Mouse (Mus musculus) hindbrain, embryonic 14.5 days (tissue): ENCODE data around the gene Snx30. TPM values are rescaled to one million over a fixed set of nuclear protein-coding genes. Genes with fewer than 3 reads are reported as not detected.

Source experiments
- ATAC-seq: fragments of 200-750 bp; cut with Nextera tagmentation; 2 replicates; pipeline ENCODE4 v1.8.0; 2017; ENCODE audit warnings: moderate number of reproducible peaks, mild to moderate bottlenecking, moderate TSS enrichment, moderate library complexity; ENCODE audit not compliant: low FRiP score
- DNase-seq: peaks from one replicate; pipeline ENCODE4 v3.0.0-alpha.2; 2015; ENCODE audit warnings: low spot score
- H3K27ac ChIP-seq: fragments of 300-500 bp; sonication (generic); 2 replicates; pipeline ENCODE4 v1.5.1; 2014; ENCODE audit warnings: mild to moderate bottlenecking, moderate library complexity
- H3K27me3 ChIP-seq: fragments of 300-500 bp; sonication (generic); 2 replicates; pipeline ENCODE4 v1.6.1; 2014; ENCODE audit warnings: mild to moderate bottlenecking, low read length, mixed read lengths; ENCODE audit not compliant: control insufficient read depth, insufficient read depth
- H3K36me3 ChIP-seq: fragments of 300-500 bp; sonication (generic); replicated peaks from 2 replicates; pipeline ENCODE4 v1.6.1; 2014; ENCODE audit not compliant: control insufficient read depth, insufficient read depth
- H3K4me1 ChIP-seq: fragments of 300-500 bp; sonication (generic); replicated peaks from 2 replicates; pipeline ENCODE4 v1.6.1; 2014; ENCODE audit warnings: antibody characterized with exemption, low read length, mixed read lengths; ENCODE audit not compliant: control insufficient read depth, insufficient read depth
- H3K4me2 ChIP-seq: fragments of 300-500 bp; sonication (generic); replicated peaks from 2 replicates; pipeline ENCODE4 v1.6.1; 2014; ENCODE audit warnings: mild to moderate bottlenecking, moderate library complexity
- H3K4me3 ChIP-seq: fragments of 300-500 bp; sonication (generic); replicated peaks from 2 replicates; pipeline ENCODE4 v1.5.1; 2014; ENCODE audit warnings: mild to moderate bottlenecking, low read length
- H3K9ac ChIP-seq: fragments of 300-500 bp; sonication (generic); 2 replicates; pipeline ENCODE4 v1.6.1; 2014
- H3K9me3 ChIP-seq: fragments of 300-500 bp; sonication (generic); 2 replicates; pipeline ENCODE4 v1.6.1; 2016; ENCODE audit warnings: low read length; ENCODE audit not compliant: control insufficient read depth
- whole genome bisulfite sequencing: fragments of 180-500 bp; shearing (Covaris S2); extraction: QIAGEN DNeasy Blood & Tissue Kit; methylation state at CpG from one replicate; pipeline ENCODE4 v1.1.7; 2014; 5-methylcytosine and 5-hydroxymethylcytosine counted together
- polyA plus RNA-seq: library from polyadenylated mRNA; unstranded; fragments of >200 nt; fragmentation: Nextera tagmentation; extraction: Ambion mirVana; gene quantifications from 2 replicates; pipeline ENCODE4 v1.2.1, GENCODE M21; 2014

Gene Snx30
- polyA plus RNA-seq, 1 experiment from 2014 or later, result 21.9 TPM

DNA sequence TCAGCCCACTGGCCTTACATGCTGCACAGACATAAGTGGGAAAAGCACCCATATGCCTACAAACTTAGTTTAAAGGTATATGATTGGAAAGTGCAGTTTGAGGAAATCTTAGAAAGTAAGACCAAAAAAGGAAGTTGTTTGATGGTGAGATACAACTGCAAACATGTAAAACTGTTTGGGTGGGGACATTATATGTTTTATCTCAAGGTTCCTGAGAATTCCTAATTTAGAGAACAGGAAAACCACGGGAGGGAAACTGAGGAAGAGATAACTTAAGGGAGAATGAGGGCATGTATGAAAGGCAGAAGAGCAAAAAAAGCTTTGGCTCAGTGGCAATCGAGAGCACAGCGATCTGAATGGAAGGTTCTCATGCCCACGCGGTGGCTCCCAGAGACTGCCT is 81.4 kb downstream of the Snx30 start:
- H3K9ac ChIP-seq, result no peak overlapping the region
- H3K4me3 ChIP-seq, result no peak overlapping the region
- no peaks in the 10 kb centered on the region for H3K27me3 ChIP-seq
- ATAC-seq (no peak), DNase-seq (no peak)
- peaks cover 13% of the 10 kb centered on the region for H3K36me3 ChIP-seq
- WGBS, result 91% methylated on average over 5 of the region's 5 CpGs
- no peak overlapping the region for H3K4me2 ChIP-seq
- H3K27ac ChIP-seq, result no peak overlapping the region
- H3K9me3 ChIP-seq, result no peaks in the 10 kb centered on the region
- H3K4me1 ChIP-seq, result no peaks in the 10 kb centered on the region

DNA sequence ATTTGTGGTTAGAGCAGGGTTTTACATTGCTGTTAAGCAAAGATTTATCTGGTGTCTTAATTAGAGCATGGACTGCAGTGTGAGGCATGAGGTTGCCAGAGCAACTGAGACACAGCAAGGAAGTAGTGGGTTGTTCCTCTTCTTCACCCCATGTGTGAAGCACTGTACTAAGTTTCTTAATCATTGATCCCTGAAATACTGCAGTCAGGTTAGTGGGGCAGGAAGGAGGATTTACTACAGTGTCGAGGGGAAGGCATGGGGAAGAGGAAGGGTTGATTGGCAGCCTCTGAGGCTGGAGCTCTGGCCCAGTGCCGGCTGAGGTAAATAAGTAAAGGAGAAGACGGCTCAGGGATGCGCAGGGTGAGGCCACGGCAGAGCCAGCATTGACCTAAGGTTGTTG is 82.4 kb downstream of the Snx30 start:
- no peak for DNase-seq
- no peaks in the 10 kb centered on the region for H3K4me1 ChIP-seq
- H3K9ac ChIP-seq, result no peak overlapping the region
- no peak overlapping the region for H3K4me3 ChIP-seq
- no peak for ATAC-seq
- H3K4me2 ChIP-seq, result no peak overlapping the region
- H3K36me3 ChIP-seq, result peaks cover 16% of the 10 kb centered on the region
- WGBS, result 78% methylated on average over 5 of the region's 5 CpGs
- H3K27me3 ChIP-seq, result no peaks in the 10 kb centered on the region
- no peak overlapping the region for H3K27ac ChIP-seq
- H3K9me3 ChIP-seq, result no peaks in the 10 kb centered on the region

DNA sequence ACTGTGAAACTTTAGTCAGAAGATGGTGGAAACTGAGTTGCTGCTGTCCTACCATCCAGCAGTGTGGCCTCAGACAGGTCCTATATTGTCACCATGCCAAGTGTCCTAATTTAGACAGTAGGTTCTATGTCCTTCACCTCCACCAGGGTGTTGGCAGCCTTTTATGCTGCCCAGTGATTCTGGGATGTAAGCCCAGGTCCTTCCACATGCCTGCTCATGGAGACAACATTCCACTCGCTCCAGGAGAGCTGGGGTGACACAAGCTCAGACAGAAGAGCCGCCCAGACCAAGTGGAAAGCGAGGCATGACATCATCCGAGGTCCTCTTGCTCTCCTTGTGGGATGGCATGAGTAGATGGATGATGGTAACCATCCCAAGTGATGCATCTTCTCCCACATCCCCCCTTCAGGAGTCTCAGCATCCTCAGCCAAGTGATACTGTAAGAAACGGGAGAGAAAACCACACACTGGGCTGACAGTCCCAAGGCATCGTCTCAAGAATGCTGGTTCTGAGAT is 84.5 kb downstream of the Snx30 start:
- Histone ChIP-seq H3K27me3 (no peaks in the 10 kb centered on the region), H3K4me1 (no peaks in the 10 kb centered on the region), H3K9ac (no peak overlapping the region), H3K4me3 (no peak overlapping the region), H3K27ac (no peak overlapping the region), H3K4me2 (no peak overlapping the region), H3K9me3 (no peaks in the 10 kb centered on the region), H3K36me3 (peaks cover 31% of the 10 kb centered on the region)
- 90% methylated on average over 6 of the region's 6 CpGs for WGBS
- DNase-seq (no peak), ATAC-seq (0 out of 2 replicates have a peak, but pooled peaks have one; percentile 29)

DNA sequence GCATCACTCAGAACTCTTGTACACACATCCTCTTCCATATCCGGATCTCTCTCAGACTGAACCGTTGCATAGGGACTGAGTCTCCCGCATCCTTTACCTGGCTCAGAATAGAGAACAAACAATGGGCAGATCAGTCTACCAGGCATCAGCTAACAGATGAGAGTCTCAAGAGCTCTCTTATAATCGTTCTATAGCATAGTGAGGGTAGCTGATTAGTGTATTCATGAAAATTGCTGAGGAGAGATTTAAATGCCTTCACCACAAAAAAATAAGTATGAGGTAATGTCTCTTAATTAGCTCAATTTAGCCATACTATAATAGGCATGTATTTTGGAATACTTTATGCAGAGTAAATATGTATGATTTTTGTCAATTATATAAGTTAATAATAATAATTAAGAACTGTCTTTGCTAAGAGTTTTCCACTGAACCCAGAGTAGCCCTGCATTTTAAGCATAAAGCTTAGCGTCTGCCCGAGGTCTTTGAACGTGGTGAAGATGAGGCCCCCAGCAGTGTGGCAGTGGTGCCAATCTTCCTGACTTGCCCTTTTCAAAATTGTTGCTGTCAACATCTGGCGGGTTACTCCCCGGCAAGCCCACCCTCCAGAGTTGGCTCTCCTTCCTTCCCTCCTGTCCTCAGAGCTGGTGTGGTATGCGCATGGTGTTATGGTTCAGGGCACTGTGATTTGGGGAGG is 86.2 kb downstream of the Snx30 start:
- Histone ChIP-seq H3K27ac (no peak overlapping the region), H3K9ac (no peak overlapping the region), H3K36me3 (peaks cover 37% of the 10 kb centered on the region), H3K27me3 (no peaks in the 10 kb centered on the region), H3K4me2 (no peak overlapping the region), H3K9me3 (no peaks in the 10 kb centered on the region), H3K4me3 (no peak overlapping the region), H3K4me1 (no peaks in the 10 kb centered on the region)
- ATAC-seq (no peak), DNase-seq (no peak)
- 91% methylated on average over 10 of the region's 10 CpGs for WGBS

DNA sequence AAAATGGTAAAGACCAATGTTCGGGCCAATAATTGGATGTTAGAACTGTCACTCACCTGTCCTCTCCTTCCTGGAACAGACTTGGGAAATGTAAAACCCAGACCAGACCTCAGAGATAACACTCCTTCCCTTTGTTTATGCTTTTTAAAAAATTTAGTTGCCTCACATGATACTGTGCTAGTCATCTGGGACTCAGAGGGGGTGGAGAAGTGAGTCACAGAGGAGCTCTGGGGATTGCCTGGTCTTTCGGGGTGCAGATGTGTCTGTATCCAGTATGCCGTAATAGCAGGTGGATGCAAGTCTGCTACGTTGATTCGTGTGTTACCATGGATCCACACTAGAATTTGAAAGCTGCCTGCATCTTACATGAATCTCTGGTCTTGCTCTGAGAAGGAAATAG is 87.1 kb downstream of the Snx30 start:
- peaks cover 40% of the 10 kb centered on the region for H3K36me3 ChIP-seq
- H3K9ac ChIP-seq, result no peak overlapping the region
- no peak for DNase-seq
- no peaks in the 10 kb centered on the region for H3K9me3 ChIP-seq
- H3K4me1 ChIP-seq, result no peaks in the 10 kb centered on the region
- H3K27me3 ChIP-seq, result no peaks in the 10 kb centered on the region
- WGBS, result 90% methylated on average over 5 of the region's 5 CpGs
- H3K4me2 ChIP-seq, result no peak overlapping the region
- no peak overlapping the region for H3K27ac ChIP-seq
- no peak overlapping the region for H3K4me3 ChIP-seq
- ATAC-seq, result no peak

DNA sequence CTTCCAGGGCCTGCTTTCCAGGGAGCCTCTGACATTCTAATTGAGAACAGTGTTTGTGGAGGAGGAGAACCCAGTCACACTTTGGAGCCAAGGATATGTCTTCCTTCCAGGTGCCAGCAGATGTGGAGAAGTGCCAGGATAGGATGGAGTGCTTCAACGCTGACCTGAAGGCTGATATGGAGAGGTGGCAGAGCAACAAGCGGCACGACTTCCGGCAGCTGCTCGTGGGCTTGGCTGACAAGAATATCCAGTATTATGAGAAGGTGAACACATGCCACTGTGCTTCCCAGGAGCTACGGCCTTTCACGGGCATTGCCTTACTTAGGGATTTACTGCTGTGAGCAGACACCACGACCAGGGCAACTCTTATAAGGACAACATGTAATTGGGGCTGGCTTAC is 88.8 kb downstream of the Snx30 start:
- Histone ChIP-seq H3K9ac (no peak overlapping the region), H3K4me1 (no peaks in the 10 kb centered on the region), H3K4me3 (no peak overlapping the region), H3K27me3 (no peaks in the 10 kb centered on the region), H3K36me3 (peaks cover 55% of the 10 kb centered on the region), H3K9me3 (no peaks in the 10 kb centered on the region), H3K27ac (no peak overlapping the region), H3K4me2 (no peak overlapping the region)
- 98% methylated on average over 8 of the region's 8 CpGs for WGBS
- no peak for ATAC-seq
- no peak for DNase-seq

DNA sequence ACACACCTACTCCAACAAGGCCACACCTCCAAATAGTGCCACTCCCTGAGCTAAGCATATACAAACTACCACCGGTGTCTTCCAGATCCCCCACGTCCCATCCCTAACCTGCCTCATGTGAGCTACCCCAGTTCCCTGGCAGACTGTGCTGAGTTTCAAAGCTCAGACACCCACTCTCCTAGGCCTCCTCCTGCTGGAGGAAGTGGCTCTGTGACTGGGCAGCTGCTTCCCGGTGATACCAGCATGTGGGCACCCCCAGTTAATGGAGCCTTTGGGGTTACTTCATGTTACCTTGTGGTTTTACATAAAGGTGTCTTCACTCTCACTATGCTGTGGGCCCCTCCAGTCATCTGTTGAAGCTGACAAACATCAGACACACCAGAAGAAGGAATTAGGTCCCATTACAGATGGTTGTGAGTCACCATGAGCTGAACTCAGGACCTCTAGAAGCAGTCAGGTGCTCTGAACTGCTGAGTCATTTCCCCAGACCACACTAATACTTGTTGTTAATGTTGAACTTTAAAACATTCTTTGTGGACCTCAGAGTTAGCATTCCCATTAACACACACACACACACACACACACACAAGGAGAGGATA is 89.4 kb downstream of the Snx30 start:
- 90% methylated on average over 3 of the region's 3 CpGs for WGBS

DNA sequence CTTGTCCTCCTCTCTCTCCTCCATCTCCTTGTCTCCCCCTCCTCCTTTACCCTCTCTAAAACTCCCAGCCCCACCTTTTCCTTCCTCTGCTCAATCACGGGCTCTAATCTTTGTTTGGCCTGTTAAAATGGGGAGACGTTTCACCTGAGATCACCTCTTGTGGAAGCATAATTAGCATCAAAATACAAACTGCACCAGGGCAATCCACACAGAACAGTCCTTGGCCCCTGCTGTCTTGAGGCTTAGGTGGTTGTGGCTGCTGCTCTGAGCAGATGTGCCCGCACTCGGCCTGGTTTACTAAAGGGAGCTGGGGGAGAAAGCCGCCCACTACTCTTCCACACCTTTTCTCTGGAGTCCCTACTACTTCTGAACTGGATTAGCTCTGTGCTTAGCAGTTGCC is 90.4 kb downstream of the Snx30 start:
- H3K27me3 ChIP-seq, result no peaks in the 10 kb centered on the region
- WGBS, result 76% methylated on average over 5 of the region's 5 CpGs
- no peaks in the 10 kb centered on the region for H3K9me3 ChIP-seq
- H3K27ac ChIP-seq, result no peak overlapping the region
- peaks cover 57% of the 10 kb centered on the region for H3K36me3 ChIP-seq
- DNase-seq, result no peak
- no peaks in the 10 kb centered on the region for H3K4me1 ChIP-seq
- no peak overlapping the region for H3K4me2 ChIP-seq
- ATAC-seq, result no peak
- H3K9ac ChIP-seq, result no peak overlapping the region
- H3K4me3 ChIP-seq, result no peak overlapping the region

More for the DNA sequence above, 89.4 kb downstream of the Snx30 start:
- Histone ChIP-seq H3K9ac (no peak overlapping the region), H3K4me3 (no peak overlapping the region), H3K27ac (no peak overlapping the region), H3K27me3 (no peaks in the 10 kb centered on the region), H3K4me1 (no peaks in the 10 kb centered on the region), H3K36me3 (peaks cover 57% of the 10 kb centered on the region), H3K9me3 (no peaks in the 10 kb centered on the region), H3K4me2 (no peak overlapping the region)
- DNase-seq, result no peak
- no peak for ATAC-seq

DNA sequence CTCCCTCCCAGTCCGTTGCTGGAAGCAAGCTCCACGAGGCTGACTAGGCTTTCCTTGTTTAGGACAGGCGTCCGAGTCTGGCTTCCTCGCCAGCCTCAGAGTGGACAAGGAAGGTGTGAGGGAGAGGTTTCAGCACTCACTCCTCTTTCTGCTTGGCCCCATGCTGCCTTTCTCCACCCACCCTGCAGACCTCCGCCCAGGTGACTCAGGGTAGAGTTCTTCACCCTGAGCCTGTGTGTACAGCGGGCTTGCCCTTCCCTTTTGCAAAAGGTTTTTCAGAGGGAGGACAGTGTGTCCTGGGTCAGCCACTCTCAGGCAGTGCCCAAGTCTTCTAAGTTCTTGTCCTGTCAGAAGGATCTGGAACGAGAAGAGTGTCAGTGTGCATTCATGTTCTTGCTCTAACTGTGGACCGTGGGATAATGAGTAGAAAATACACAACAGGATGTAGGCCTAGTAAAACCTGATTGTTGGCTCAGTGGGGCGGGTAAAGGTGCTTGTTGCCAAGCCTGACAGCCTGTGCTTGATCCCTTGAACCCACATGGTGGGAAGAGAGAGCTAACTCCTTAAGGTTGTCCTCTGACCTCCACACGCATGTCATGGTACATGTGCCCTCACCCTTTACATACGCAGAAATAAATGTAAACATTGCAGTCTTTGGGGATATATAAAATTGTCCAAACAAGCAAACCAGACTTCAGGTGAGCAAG is 92.3 kb downstream of the Snx30 start:
- 93% methylated on average over 12 of the region's 12 CpGs for WGBS
- peaks cover 52% of the 10 kb centered on the region for H3K36me3 ChIP-seq

More for the DNA sequence above, 92.3 kb downstream of the Snx30 start:
- H3K9me3 ChIP-seq, result no peaks in the 10 kb centered on the region
- H3K27me3 ChIP-seq, result no peaks in the 10 kb centered on the region
- ATAC-seq (no peak), DNase-seq (no peak)
- no peak overlapping the region for H3K27ac ChIP-seq
- no peaks in the 10 kb centered on the region for H3K4me1 ChIP-seq
- no peak overlapping the region for H3K4me3 ChIP-seq
- no peak overlapping the region for H3K9ac ChIP-seq
- H3K4me2 ChIP-seq, result no peak overlapping the region
